Mouse (Mus musculus) NIH3T3 (cell line): ENCODE measurements around the gene Slc5a3.
A peak's percentile ranks its signal among the peaks of the same experiment; 100 is the strongest.

Experiments
- DNase-seq: peaks from one replicate; pipeline ENCODE4 v3.0.0-alpha.2; 2012; ENCODE audit warnings: low read depth

Slc5a3 gene

DNA sequence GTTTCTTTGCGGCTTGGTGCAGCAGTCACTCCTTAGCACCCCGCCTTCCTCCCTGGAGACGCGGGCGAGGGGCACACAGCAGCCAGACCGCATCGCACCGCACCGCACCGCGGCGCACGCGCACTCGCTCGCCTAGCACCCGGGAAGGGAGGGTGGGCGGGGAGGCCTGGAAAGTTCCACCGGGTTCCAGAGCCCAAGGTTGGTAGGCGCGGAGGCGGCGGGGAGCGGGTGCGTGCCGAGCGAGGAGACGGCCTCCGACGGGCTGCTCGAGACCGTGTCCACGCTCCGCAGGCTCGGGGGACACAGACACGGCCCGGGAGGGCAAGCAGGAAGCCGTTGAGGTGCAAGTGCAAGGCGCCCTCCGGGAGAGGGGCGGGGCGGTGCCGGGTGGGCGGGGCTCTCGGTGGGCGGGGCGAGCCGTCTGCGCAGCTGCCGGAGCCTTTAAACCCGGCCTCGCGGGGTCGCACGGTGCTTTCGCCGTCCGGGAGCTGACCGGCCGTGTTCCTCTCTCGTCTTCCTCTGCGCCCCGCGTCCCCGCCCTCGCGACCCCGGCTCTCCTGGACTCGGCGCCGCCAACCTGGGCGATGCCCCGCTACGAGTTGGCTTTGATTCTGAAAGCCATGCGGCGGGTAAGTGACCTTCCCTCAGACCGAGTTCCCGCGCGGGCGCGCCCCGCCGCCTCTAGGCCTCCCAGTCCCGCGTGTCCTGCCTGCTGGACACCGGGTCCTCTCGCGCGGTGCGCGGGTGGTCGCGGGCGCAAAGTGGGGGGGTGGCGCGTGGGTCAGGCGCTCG is at the start of gene Slc5a3, which contains the start of the genes Mrps6 and Gm49711:
Slc5a3 (plus strand) TSS at position 471 of the 792 bp plus-strand sequence.
Mrps6 (plus strand) TSS at position 419 of the 792 bp plus-strand sequence.
Gm49711 (plus strand) TSS at position 465 of the 792 bp plus-strand sequence.
- peak; percentile 85 for DNase-seq

DNA sequence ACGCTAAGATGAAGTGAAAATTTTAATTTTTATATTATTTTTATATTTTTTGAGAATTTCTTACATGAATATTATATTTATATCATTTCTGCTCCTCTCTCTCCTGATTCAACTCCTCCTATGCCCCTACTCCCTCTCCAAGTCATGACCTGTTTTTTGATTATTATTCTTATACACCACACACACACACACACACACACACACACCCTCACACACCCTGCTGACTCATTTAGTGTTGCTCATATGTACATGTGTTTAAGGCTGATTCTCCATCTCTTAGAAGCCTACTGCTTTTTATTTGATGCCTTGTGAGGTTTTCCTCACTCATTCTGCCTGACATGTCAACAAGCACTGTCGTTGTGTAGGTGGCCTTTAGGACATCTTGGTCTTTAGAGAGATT is 48.5 kb upstream of the Slc5a3 start:
- DNase-seq, result peak; percentile 53

DNA sequence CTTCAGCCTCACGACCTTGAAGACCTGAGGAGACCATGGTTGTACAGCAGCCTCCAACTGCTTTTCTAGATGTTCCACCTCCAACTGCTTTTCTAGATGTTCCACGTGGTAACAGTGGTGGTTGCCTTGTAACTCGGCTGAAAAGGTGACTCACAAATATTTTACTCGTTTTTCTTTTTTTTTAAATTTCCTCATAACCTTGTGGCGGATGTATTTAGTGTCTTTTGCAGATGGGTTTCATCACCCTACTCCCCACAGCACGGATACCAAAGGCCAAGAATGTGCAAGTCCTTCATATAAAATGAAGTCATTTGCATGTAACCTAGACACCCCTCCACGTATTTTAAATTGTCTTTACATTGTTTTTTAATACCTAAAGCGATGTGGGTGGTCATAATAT is 41.3 kb upstream of the Slc5a3 start:
- peak; percentile 59 for DNase-seq

DNA sequence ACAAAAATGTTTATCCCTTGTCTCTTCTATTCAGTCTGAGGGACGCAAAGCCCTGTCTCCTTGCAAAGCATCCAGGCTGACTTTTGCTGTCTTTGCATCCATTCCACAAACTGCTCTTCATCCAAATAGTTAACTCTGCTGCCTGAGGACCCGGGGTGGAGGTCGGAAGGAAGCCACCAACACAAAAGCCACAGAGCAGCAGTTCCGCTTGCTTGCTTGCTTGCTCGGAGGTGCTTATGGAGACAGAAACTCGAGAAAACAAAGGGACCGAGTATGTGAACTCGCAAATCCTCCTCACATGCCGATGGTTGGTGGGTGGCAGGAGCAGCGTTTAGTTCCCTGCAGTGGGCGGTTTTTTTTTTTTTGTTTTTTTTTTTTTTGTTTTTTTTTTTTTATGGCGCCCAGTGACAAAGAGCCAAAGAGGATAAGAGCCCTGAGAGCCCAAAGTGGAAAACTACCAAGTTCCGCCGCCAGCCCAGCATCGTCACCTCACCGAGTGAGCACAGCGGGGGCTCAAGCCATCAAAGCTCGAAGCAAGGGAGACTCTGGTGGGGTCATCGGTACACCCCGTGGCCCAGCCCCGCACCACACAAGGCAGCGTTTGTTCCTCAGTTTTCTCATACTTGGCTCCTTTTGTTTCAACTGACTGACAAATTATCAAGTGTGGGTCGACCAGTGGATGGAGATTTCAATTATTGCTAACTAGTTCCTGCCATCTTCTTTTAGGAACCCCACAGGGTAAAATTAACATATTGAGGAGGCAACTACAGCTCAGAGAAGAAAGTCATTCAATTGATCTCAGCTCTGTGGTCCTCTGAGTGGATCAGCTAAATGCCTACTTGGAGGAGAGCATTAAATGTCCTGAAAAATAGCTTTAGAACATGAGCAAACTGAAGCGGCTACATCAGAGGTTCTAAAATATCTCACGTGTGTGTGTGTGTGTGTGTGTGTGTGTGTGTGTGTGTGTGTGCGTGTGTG is 38.7 kb upstream of the Slc5a3 start:
- no peak for DNase-seq

DNA sequence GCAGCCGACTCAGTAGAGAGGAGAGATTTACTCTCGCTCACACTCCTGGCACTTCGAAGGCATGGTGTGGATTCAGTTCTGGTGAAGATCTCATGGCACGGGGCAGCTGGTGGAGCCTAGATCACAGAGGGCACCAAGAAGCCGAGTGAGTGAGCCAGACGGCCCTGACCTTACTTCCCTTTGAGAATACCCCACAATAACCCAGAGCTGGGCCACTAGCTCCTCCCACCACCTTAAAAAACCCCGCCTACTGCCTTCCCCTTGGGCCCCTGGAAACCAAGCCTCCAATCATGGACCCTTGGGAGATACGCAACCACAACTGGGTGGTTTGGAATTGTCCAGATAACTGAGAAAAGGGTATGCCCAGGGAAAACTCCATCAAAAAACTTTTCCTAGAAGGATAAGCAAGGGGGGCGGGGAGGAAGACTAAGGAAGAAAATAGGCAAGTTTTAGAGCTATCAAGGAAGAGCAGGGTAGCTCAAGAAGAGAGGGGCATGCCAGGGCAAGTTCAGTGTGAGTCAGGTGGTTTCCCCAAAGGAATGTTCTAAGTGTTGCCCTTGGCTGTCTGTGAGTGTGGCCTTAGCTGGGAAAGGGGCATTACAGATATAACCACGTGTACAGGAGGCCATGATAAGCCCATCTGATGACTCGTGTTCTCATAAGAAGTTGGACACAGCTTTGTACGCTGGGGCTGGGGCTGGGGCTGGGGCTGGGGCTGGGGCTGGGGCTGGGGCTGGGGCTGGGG is 36.3 kb upstream of the Slc5a3 start:
- DNase-seq, result peak; percentile 48

DNA sequence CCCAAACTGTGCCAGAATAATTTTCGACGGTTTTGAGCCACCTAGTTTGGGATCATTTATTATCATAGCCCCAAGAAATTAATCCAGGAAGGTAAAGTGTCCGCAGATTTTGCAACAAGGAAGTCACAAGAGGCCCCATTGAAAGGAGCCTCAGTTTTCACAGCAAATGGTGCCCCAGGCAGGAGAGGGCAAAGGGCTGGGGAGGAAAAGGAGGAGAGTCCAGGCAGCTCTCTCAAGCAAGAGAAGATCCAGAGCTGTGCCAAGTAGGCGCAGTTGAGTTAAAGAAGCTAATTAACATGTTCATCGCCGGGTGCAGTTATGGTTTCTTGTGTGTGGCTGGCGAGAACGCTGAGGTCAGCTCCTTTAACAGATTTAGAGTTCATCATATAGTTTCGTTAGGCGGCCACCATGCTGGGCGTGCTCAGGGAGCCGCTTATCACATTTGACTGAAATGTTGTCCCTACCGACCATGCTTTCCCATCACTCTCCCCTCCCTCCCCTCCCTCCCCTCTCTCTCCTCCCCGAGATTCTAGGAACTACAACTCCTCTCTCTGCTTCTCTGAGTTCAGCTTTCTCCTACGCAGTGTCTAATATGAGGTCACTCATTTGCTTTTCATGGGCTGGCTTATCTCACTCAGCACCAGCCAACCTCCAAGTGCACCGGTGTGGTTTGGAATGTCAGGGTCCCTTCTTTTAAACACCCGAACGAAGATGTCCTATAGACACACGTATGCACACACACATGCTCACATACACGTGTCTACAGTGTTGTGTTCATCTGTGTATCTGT is 35.4 kb upstream of the Slc5a3 start:
- DNase-seq, result no peak

DNA sequence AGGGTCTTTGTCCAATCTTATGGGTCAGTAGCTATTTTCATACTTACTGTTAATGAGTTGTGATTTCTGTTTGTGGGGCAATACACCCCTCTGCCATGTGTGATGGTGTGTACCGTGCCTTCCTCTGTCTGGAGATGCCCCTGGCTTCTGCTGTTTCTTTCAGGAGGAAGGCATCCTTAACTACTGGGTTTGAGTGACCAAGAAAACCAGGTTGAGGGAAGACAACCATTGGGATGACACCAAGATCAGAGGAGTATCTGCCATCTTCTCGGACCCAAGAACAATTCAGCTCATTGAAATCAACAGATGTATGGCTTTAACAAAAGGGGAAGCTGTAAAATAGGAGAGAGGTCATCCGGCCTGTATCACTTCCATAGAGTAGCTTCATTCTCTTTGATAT is 24.8 kb upstream of the Slc5a3 start:
- no peak for DNase-seq

DNA sequence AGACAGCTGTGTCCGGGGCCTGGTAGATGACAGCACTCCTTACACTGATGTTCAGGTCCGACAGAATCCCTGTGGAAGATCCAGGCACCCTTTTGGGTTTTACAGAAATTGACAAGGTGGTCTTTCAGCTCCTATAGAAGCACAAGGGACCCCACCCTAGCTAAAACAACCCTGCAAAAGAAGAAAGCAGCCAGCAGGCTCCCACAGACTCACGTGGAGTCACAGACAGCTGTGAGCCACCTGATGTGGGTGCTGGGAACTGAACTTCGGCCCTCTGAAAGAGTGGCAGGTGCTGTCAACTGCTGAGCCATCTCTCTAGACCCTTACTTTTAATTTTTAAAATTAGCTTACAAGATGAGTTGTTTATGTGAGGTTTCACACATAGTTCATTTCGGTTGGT is 23.4 kb upstream of the Slc5a3 start:
- DNase-seq, result no peak

DNA sequence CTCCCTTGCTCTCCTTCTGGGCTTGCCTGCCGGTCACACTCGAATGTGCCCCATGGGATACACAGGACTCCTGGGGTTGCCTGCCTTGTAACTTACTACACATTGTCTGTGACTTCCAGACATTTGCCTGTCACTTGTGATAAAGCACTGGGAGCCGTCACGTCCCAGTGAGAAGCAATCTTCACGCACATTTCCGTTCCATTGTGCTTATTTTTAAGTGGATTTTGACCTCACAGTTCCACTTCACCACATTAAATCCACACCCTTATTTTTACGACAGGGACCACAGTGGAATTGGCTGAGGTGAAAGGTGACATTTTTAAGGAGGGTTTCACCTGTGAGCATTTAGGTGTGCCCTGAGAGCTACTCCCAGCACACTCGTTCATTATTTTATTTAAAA is 21.4 kb upstream of the Slc5a3 start:
- no peak for DNase-seq

DNA sequence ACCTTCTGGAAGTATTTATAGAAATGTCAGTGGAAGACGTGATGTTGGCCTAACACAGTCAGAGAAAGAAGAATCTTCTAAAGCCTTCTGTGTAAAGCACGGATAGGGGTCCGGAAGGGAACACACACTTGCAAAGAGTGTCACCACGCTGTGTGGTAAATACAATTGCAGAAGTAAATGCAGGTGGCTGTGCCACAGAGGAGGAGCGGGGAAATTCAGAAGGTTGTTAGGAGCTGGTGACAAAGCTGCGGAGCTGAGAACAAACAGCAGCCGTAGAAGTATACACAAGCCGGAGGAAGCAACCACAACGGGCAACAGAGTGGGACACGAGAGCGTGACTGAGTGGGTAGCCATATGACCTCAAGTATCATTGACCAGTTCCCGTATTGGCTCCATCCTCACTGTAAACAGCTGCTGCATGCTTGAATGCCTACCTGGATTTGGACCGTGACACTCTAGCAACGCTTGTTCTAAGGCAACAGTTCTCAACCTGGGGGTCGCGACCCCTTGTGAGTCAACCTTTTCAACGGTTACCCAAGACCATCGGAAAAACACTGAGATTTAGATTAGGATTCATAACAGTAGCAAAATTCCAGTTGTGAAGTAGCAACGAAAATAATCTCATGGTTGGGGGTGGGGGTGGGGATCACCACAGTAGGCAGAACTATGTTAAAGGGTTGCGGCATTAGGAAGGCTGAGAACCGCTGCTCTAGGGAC is 20.1 kb upstream of the Slc5a3 start:
- DNase-seq, result no peak

DNA sequence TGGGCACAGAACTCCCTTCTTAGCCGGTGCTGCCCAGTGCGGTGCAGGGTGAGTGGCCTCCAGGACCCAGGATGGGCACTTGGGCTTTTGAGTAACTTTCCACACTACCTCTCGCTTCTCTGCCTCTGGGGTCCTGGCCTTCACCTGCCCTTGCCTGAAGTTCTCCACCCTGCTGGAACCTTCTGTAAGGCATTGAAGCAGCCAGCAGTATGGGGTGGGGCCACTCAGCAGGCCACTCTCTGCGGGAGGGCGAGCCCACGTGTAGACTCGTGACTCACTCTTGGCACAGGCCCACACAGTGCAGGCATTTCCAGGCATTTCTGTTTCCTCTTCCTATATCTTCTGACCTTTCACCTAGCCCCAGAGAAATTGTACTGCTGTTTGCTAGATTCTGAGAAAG is 18.7 kb upstream of the Slc5a3 start:
- DNase-seq, result peak; percentile 66

DNA sequence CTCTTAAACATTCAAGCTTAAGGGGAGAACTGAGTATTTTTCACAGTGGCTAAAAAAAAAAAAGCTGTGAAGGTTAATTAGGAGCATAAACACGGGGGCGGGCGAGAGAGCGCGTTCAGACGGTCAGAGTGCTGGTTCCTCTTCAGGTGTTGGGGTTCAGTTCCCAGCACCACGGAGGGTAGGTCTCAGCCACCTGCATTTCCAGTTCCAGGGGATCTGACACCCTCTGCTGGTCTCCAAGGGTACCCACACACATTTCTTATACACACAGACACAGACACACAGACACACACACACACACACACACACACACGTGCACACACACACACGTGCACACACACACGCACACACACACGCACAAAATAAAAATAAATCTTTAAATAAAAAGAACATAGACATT is 18.2 kb upstream of the Slc5a3 start:
- no peak for DNase-seq

DNA sequence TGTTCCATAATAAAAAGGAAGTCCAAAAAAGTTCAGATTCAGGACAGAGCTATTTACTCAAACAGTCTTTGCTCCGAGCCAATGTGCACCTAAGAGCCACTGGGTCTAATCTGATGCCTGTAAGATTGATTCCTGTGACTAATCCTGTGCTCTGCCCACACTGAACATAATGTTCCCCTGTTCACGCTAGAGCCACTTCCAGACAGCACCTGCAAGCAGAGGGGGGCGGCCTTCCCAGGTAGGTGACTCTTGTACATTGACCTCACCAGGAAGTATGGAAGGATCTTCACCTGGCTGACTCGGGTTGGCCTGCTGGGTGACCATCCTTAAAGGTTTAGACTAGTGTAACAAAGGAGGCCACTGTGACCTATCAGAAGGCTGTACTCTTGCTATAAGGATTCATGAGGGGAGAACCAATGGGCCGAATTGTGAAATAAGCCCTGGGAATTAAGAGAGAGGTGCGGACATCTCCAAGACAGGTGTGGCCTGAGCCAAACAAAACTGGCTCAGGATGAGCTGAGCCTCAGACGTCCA is 6.3 kb upstream of the Slc5a3 start:
- no peak for DNase-seq

DNA sequence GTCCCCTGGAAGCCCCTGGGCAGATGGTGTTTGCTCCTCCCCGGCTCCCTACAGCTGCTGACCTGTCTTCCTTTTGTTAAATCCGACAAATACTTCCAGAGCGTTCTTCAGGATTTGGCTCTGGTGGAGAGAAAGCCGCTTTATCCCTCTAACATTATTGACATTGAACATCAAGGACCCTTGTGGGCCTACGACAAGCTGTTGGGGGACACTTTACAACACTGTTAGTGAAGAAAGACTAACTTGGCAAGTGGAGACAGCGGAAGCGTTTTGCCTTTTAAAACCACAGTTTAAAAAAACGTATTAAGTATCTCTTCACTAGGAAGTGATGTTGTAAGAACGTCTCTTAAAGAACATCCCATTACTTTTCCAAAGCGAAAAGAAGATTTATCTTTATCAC is 5.6 kb upstream of the Slc5a3 start:
- no peak for DNase-seq

DNA sequence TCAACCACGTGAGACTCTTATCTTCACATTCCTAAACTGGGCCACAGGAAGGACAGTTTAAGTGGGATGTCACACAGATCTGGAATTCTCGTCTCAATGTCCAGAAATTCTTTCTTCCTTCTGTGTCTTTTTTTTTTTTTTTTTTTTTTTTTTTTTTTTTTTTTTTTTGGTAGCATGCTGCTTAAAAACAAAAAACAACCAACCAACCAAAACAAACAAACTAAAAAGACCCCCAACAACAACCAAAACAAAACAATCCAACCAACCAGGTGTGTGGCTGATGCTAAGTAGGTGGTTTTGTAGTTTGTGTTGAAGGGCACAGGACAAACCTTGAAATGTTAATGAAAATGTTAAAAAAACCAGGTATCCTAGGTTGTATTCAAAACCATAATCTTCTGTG is 1.4 kb upstream of the Slc5a3 start:
- no peak for DNase-seq

DNA sequence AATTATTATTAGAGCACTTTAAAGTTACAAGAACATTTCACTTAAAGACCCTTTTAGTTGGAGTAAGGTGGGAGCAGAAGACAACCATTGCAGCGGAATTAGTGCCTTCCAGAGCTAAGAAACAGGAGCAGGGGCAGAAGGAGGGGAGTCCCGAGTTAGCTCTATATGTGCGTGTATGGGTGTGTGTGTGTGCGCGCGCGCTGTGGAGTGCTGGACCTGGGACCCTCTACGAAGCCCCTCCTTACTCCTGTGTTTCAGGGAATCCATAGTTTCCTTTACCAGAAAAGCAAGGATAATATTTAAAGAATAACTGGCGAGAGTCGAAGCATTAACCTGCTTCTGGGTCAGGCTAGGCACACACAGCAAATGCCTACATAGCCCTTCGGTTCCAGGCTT is 668 bp upstream of the Slc5a3 start:
- no peak for DNase-seq

DNA sequence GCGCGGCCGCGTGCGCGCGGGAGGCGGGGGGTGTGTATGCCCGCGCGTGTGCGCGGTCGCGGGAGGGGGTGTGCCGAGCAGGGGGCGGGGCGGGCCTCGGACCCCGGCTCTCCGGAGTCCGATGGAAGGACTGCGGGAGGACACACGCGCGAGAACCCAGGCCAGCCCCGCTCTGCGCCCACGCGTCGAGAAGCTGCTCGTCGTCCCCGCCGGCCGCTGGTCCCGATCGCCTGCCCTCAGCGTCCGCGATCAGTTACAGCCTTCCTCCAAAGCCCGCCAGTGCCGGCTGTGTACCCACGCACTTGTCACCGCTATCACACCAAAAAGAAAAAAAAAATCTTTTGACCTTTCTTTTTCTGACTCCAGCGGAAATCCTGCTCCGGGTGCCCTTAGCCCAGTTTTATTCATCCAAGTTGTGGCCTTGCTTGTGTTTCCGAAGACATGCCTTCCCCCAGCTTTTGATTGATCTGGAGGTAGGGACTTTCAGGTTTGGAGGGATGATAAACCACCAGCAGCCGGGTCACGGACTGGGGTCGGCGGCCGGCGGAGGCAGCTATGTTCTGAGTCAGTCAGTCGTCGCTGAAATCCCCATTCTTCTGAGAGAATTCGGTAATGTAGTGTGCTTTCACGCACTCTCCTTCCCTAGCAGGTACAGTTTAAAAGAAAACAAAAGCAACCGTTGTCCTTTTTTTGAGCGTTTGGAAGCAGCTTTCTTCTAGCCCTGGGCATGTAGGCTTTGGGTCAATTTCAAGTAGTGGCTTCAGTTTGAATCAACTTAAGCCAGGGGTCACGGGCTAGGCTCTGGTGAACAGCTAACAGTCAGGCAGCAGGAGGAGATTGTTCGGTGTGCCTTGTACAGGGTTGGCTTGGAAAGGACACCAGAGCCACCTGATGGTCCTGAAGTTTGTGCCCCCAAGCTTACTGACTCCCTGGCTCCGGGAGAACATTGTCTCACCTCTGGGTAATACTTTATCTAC is 810 bp downstream of the Slc5a3 start:
- DNase-seq, result peak; percentile 38

DNA sequence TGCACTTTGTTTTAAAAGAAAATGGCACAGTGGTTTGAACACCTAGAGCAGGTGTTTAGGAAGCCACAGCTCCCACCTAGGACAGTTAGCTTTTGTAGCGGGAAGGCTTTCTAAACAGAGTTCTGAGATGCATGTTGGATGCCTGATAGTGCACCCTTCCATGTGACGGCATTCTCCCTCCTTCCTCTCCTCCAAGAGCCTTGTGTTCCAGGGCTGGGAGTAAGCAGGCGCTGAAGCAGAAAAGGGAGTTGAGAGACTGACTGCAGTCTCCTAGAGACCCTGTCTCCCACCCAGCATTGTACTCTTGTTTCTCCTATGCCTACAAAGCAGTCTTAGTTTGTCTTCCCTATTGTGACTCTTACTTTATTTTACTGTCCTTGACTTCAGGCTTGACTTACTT is 2.1 kb downstream of the Slc5a3 start:
- DNase-seq, result no peak

DNA sequence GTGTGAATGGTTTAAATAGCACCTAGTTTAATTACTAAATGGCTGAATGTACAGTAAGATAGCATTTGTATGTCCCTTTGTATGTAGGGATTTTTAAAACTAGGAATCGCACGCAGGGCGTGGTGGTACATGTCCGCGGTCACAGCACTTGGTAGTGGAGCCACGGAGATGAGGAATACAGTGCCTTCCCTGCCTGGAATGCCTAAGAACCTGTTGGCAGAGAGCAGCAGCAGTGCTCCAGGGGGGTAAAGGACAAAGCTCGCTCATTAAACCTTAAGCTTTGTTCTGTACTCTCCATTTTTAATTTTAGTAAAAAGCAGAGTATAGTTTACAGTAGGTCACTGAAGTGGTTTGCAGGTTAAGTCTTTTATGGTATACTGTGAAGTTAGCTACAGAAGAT is 3.5 kb downstream of the Slc5a3 start:
- DNase-seq, result no peak
